Mouse (Mus musculus) liver, embryonic 14.5 days (tissue): ENCODE measurements around the gene Rad51. TPM values are rescaled to one million over a fixed set of nuclear protein-coding genes. Genes with fewer than 3 reads are reported as not detected.

ENCODE experiments used
- ATAC-seq: fragments of 200-750 bp; cut with Nextera tagmentation; 2 replicates; pipeline ENCODE4 v1.8.0; 2017; ENCODE audit warnings: moderate number of reproducible peaks, mild to moderate bottlenecking, moderate library complexity; ENCODE audit not compliant: insufficient read depth
- DNase-seq, 3 experiments: peaks; one replicate each; pipeline ENCODE4 v3.0.0-alpha.2; 2012 to 2013; ENCODE audit warnings: low read depth in 3 of 3, low spot score in 3 of 3
- H3K27ac ChIP-seq: fragments of 300-500 bp; sonication (generic); 2 replicates; pipeline ENCODE4 v1.5.1; 2014; ENCODE audit warnings: moderate library complexity, mild to moderate bottlenecking, control low read depth, inconsistent platforms
- H3K27me3 ChIP-seq: fragments of 300-500 bp; sonication (generic); 2 replicates; pipeline ENCODE4 v1.6.1; 2014; ENCODE audit warnings: mild to moderate bottlenecking, low read length, moderate library complexity; ENCODE audit not compliant: control insufficient read depth, insufficient read depth
- H3K36me3 ChIP-seq: fragments of 300-500 bp; sonication (generic); replicated peaks from 2 replicates; pipeline ENCODE4 v1.6.1; 2014; ENCODE audit warnings: low read depth; ENCODE audit not compliant: control insufficient read depth, insufficient read depth
- H3K4me1 ChIP-seq, 2 experiments: fragments of 200-500 bp in 1 of 2; fragments of 300-500 bp in 1 of 2; sonication (generic) in 1 of 2; replicated peaks; 2 replicates each; pipeline ENCODE4 v1.6.1; 2012 to 2014; ENCODE audit warnings: antibody characterized with exemption in 1 of 2, inconsistent platforms in 1 of 2, low read length in 1 of 2; ENCODE audit not compliant: control insufficient read depth in 2 of 2, insufficient read depth in 2 of 2
- H3K4me2 ChIP-seq: fragments of 300-500 bp; sonication (generic); 2 replicates; pipeline ENCODE4 v1.6.1; 2014; ENCODE audit warnings: low read depth, mild to moderate bottlenecking, control low read depth, moderate library complexity
- H3K4me3 ChIP-seq, 2 experiments: fragments of 200-500 bp in 1 of 2; fragments of 300-500 bp in 1 of 2; sonication (generic) in 1 of 2; 2 replicates each; pipeline ENCODE4 v1.5.1; 2012 to 2014; ENCODE audit warnings: low read depth in 2 of 2, low read length in 2 of 2, mild to moderate bottlenecking in 2 of 2, control low read depth in 1 of 2, inconsistent platforms in 1 of 2, moderate library complexity in 1 of 2; ENCODE audit not compliant: insufficient read depth in 1 of 2
- H3K9ac ChIP-seq: fragments of 300-500 bp; sonication (generic); replicated peaks from 2 replicates; pipeline ENCODE4 v1.6.1; 2014; ENCODE audit warnings: mild to moderate bottlenecking, control low read depth, moderate library complexity
- H3K9me3 ChIP-seq: fragments of 300-500 bp; sonication (generic); 2 replicates; pipeline ENCODE4 v1.6.1; 2016; ENCODE audit warnings: low read length, mixed read lengths; ENCODE audit not compliant: control insufficient read depth
- CTCF ChIP-seq: IDR thresholded peaks from 2 replicates; pipeline ENCODE4 v1.5.1; 2016; ENCODE audit warnings: antibody characterized with exemption, low read depth, control low read depth
- EP300 ChIP-seq: IDR thresholded peaks from 2 replicates; pipeline ENCODE4 v1.6.1; 2016; ENCODE audit warnings: antibody characterized with exemption, low read depth
- WGBS: fragments of 180-500 bp; shearing (Covaris S2); extraction: QIAGEN DNeasy Blood & Tissue Kit; methylation state at CpG from one replicate; pipeline ENCODE4 v1.1.7; 2014; ENCODE audit not compliant: insufficient replicate concordance; 5-methylcytosine and 5-hydroxymethylcytosine counted together
- polyA plus RNA-seq, 2 experiments: library from polyadenylated mRNA; depleted of rRNA in 1 of 2; stranded (reverse) in 1 of 2; unstranded in 1 of 2; fragments of >200 nt; fragmentation: Nextera tagmentation in 1 of 2; extraction: Ambion mirVana in 1 of 2; gene quantifications; 2 replicates each; pipeline versions ENCODE4 v1.2.1 to v1.2.3; 2012 to 2014

Gene Rad51
- polyA plus RNA-seq, 2 experiments: 28.7 to 35.7 TPM

DNA sequence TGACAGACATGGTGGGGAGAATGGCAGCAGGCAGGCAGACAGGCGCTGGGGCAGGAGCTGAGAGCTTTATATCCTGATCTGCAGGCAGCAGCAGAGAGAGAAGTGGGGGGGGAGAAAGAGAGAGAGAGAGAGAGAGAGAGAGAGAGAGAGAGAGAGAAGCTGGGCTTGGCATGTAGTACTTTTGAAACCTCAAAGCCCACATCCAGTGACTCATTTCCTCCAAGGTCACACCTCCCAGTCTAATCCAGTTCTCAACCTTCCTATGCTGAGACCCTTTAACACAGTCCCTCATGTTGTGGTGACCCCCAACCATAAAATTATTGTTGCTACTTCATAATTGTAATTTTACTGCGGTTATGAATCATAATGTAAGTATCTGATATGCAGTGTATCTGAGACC lies 57.7 kb downstream of the Rad51 start:
- H3K36me3 ChIP-seq: no peaks in the 10 kb centered on the region
- no peak for ATAC-seq
- no peak overlapping the region for H3K27ac ChIP-seq
- H3K4me1 ChIP-seq: peaks cover 17 to 19% of the 10 kb centered on the region in 2 experiments
- WGBS: 55% methylated on average over 2 of the region's 2 CpGs
- H3K4me2 ChIP-seq: no peak overlapping the region
- TF ChIP-seq EP300 (no peak), CTCF (no peak)
- DNase-seq: no peak
- no peak overlapping the region for H3K9ac ChIP-seq
- H3K4me3 ChIP-seq: no peak overlapping the region
- peaks cover 23% of the 10 kb centered on the region for H3K27me3 ChIP-seq
- H3K9me3 ChIP-seq: no peaks in the 10 kb centered on the region

DNA sequence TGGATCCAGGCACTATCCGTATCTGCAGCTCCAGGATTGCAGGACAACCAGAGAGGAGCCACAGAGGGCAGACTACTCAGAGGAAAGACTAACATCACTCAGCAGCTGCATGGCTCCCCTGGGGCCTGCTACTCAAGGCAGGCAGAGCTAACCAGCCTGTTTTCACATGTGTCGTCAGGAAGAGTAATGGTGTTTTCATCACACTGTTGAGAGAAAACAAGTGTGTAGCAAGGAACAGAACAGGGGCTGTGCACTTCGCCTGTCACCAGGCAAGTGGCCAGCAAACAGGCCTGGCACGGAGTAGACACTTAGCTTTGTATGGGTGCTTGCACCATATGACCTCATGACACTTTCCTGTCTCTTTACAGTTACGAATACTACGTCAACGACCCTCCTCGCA lies 59.0 kb downstream of the Rad51 start:
- Histone ChIP-seq H3K4me3 (no peak overlapping the region), H3K4me2 (no peak overlapping the region), H3K27me3 (peaks cover 22% of the 10 kb centered on the region), H3K27ac (no peak overlapping the region), H3K9ac (no peak overlapping the region), H3K9me3 (no peaks in the 10 kb centered on the region), H3K4me1 (peaks cover 17 to 19% of the 10 kb centered on the region in 2 experiments), H3K36me3 (no peaks in the 10 kb centered on the region)
- WGBS: 65% methylated on average over 8 of the region's 8 CpGs
- no peak for ATAC-seq
- TF ChIP-seq EP300 (no peak), CTCF (no peak)
- DNase-seq: no peak

DNA sequence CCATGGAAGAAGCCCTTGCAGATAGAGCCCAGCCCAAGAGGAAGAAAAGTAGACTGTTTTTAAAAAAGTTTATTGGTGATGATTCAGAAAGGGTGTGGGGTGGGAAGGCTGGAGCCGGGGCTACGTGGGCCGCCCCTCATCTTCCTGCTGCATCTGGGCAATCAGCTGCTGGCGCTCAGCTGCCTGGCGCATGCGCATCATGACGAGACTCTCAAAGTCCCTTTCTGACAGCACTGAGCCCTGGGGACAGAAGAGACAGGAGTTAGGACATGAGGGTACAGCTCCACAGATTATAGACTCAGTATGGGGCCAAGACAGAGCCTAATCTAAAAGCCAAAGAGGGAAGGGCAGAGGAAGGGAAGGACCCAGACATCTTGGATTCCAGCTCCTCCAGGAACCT lies 59.9 kb downstream of the Rad51 start:
- Histone ChIP-seq H3K4me2 (no peak overlapping the region; the same call in 1 of the 2 replicates), H3K4me3 (no peak overlapping the region), H3K27ac (no peak overlapping the region), H3K27me3 (peaks cover 13% of the 10 kb centered on the region), H3K36me3 (no peaks in the 10 kb centered on the region), H3K4me1 (peaks cover 10 to 12% of the 10 kb centered on the region in 2 experiments), H3K9me3 (no peaks in the 10 kb centered on the region), H3K9ac (no peak overlapping the region)
- DNase-seq (no peak), ATAC-seq (no peak)
- no peak for TF ChIP-seq EP300
- TF ChIP-seq CTCF: no peak
- WGBS: 80% methylated on average over 7 of the region's 7 CpGs

DNA sequence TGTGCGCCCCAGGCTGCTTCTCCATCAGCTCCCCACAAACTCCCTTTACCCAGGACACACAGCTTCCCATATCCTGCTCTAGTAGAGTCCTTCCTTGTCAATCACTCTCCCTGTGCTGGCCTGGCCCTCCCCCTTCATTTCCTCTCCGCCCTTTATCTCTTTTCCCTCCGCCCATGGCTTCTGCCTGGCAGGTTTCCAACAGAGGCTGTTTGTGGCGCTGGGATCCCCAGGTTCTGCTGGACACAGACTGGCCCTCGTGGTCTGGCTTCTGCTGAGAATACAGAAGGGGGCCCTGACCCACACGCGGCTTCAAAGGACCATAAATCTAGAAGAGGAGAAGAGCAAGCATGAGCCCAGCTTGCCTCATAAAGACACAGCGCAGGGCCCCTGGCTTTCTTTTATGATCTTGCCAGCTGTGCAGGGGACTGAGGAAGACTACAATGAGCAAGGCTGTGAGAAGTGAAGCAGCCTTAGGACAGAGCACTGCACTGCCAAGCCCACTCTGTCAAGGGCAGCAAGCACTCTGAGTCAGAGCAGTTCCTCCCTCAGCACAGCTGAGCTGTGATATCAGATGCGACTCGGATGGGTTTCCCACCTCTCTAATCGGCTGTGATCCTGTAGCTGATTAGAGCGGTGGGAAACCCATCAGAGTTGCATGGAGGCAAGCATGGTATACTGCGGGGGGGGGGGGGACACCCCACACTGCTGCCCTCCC lies 60.4 kb downstream of the Rad51 start:
- Histone ChIP-seq H3K36me3 (no peaks in the 10 kb centered on the region), H3K9me3 (no peaks in the 10 kb centered on the region), H3K9ac (no peak overlapping the region), H3K4me1 (peaks cover 9 to 12% of the 10 kb centered on the region in 2 experiments), H3K27me3 (peaks cover 7% of the 10 kb centered on the region), H3K4me3 (no peak overlapping the region), H3K27ac (no peak overlapping the region), H3K4me2 (peak overlapping the region; percentile 47)
- TF ChIP-seq EP300 (no peak), CTCF (no peak)
- peak; percentile 58 for ATAC-seq
- peak in 2 of 3 experiments; percentile 44 to 49 for DNase-seq
- 10% methylated on average over 13 of the region's 13 CpGs for WGBS

DNA sequence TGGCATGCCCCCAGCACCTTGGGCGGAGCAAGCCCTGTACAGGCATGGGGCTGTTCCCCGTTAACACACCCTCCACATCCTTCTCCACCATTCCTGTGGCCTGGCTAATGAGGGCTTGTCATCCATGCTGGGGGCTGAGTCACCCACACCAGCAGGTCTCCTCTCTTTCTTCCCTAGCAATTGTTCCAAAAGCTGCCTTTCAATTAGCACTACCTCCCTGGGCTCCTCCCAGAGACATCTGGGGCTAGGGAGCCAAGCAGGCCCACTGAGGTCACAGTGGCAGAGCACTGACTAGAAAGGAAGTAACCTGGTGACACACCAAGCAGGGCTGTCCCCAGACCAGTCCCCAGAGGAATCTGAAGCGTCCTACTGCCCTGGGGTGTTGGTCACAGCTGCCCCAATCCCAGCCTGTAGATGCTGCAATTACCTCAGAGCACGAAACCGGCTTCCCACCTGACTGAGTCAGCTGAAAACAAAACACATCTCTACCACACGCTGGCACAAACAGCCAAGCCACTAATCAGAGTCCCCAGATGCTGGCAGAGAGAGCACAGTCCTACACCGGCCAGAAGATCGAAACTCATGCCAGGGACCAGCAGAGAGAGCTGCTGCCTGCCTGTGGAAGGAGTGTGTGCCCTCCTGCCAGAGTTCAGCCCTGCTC lies 61.5 kb downstream of the Rad51 start, which contains the start of gene Gm14137:
TSS of gene Gm14137 (plus strand) at position 519 of the 661 bp plus-strand sequence.
- Histone ChIP-seq H3K9ac (no peak within 1 kb of the TSS), H3K36me3 (no peaks in the 10 kb centered on the region), H3K4me2 (no peak within 1 kb of the TSS; the same call in 1 of the 2 replicates), H3K27me3 (no peaks in the 10 kb centered on the region), H3K9me3 (no peaks in the 10 kb centered on the region), H3K4me3 (no peak within 1 kb of the TSS), H3K4me1 (peaks cover 9 to 12% of the 10 kb centered on the region in 2 experiments), H3K27ac (no peak within 1 kb of the TSS)
- DNase-seq (no peak), ATAC-seq (no peak)
- WGBS: 65% methylated on average over 8 of the region's 8 CpGs
- TF ChIP-seq EP300 (no peak), CTCF (no peak)
